Mouse (Mus musculus) myocyte (in vitro differentiated cells): ENCODE data around the gene Ntrk3. TPM values are rescaled to one million over a fixed set of nuclear protein-coding genes. Genes with fewer than 3 reads are reported as not detected.

ENCODE experiments used
- H3K27me3 ChIP-seq: one replicate; pipeline ENCODE4 v1.6.1; 2011; ENCODE audit not compliant: control insufficient read depth, insufficient read depth, insufficient read length
- H3K36me3 ChIP-seq: one replicate; pipeline ENCODE4 v1.6.1; 2011; ENCODE audit not compliant: control insufficient read depth, insufficient read depth
- H3K4me2 ChIP-seq: one replicate; pipeline ENCODE4 v1.6.1; 2011; ENCODE audit warnings: low read depth, control low read depth
- H3K4me3 ChIP-seq: one replicate; pipeline ENCODE4 v1.5.1; 2011; ENCODE audit warnings: mild to moderate bottlenecking, control low read depth, moderate library complexity
- H3K79me2 ChIP-seq: one replicate; pipeline ENCODE4 v1.6.1; 2011; ENCODE audit not compliant: control insufficient read depth, insufficient read depth
- H3ac ChIP-seq: one replicate; pipeline ENCODE4 v1.6.1; 2011; ENCODE audit not compliant: control insufficient read depth, insufficient read length
- CEBPB ChIP-seq: IDR thresholded peaks from 2 replicates; pipeline ENCODE4 v1.6.1; 2011; ENCODE audit warnings: mild to moderate bottlenecking, moderate library complexity; ENCODE audit not compliant: poor library complexity, insufficient read depth, severe bottlenecking
- E2F4 ChIP-seq: IDR thresholded peaks from one replicate; pipeline ENCODE4 v1.6.1; 2011; ENCODE audit warnings: mild to moderate bottlenecking, control low read depth, moderate library complexity; ENCODE audit not compliant: insufficient read depth
- MAX ChIP-seq: IDR thresholded peaks from one replicate; pipeline ENCODE4 v1.6.1; 2011; ENCODE audit warnings: low read depth, mild to moderate bottlenecking, control low read depth
- MYOD1 ChIP-seq, 3 experiments: IDR thresholded peaks; one replicate each; pipeline ENCODE4 v1.6.1; 2011; ENCODE audit warnings: control low read depth in 2 of 3, low read depth in 2 of 3, mild to moderate bottlenecking in 2 of 3, moderate library complexity in 1 of 3; ENCODE audit not compliant: insufficient read length in 2 of 3, control insufficient read depth in 1 of 3
- MYOG ChIP-seq, 3 experiments: IDR thresholded peaks; one replicate each; pipeline ENCODE4 v1.6.1; 2011; ENCODE audit warnings: control low read depth in 2 of 3, low read depth in 2 of 3, mild to moderate bottlenecking in 2 of 3; ENCODE audit not compliant: insufficient read length in 2 of 3, control insufficient read depth in 1 of 3, insufficient read depth in 1 of 3
- POLR2A ChIP-seq: IDR thresholded peaks from one replicate; pipeline ENCODE4 v1.6.1; 2011; ENCODE audit warnings: low read depth, mild to moderate bottlenecking, control low read depth, moderate library complexity; ENCODE audit not compliant: insufficient read length
- POLR2AphosphoS2 ChIP-seq: IDR thresholded peaks from one replicate; pipeline ENCODE4 v1.6.1; 2011; ENCODE audit warnings: low read depth, control low read depth; ENCODE audit not compliant: insufficient read length
- REST ChIP-seq: IDR thresholded peaks from one replicate; pipeline ENCODE4 v1.6.1; 2011; ENCODE audit warnings: mild to moderate bottlenecking, control low read depth, moderate library complexity; ENCODE audit not compliant: insufficient read depth, insufficient read length
- SRF ChIP-seq: IDR thresholded peaks from one replicate; pipeline ENCODE4 v1.6.1; 2011; ENCODE audit warnings: low read depth; ENCODE audit not compliant: control insufficient read depth, insufficient read length
- TCF12 ChIP-seq: IDR thresholded peaks from one replicate; pipeline ENCODE4 v1.6.1; 2011; ENCODE audit warnings: mild to moderate bottlenecking, control low read depth; ENCODE audit not compliant: poor library complexity, insufficient read depth, severe bottlenecking
- TCF3 ChIP-seq: IDR thresholded peaks from one replicate; pipeline ENCODE4 v1.6.1; 2011; ENCODE audit warnings: low read depth, control low read depth; ENCODE audit not compliant: insufficient read length
- USF1 ChIP-seq: IDR thresholded peaks from one replicate; pipeline ENCODE4 v1.6.1; 2011; ENCODE audit warnings: low read depth, mild to moderate bottlenecking, control low read depth, moderate library complexity
- polyA plus RNA-seq: library from polyadenylated mRNA; unstranded; fragments of >200 nt; fragmentation: generic; extraction: Trizol; gene quantifications from one replicate; pipeline ENCODE4 v1.2.1, GENCODE M21; 2012; ENCODE audit warnings: missing spikeins

The Ntrk3 gene
- polyA plus RNA-seq, 1 experiment = 0.17 TPM

DNA sequence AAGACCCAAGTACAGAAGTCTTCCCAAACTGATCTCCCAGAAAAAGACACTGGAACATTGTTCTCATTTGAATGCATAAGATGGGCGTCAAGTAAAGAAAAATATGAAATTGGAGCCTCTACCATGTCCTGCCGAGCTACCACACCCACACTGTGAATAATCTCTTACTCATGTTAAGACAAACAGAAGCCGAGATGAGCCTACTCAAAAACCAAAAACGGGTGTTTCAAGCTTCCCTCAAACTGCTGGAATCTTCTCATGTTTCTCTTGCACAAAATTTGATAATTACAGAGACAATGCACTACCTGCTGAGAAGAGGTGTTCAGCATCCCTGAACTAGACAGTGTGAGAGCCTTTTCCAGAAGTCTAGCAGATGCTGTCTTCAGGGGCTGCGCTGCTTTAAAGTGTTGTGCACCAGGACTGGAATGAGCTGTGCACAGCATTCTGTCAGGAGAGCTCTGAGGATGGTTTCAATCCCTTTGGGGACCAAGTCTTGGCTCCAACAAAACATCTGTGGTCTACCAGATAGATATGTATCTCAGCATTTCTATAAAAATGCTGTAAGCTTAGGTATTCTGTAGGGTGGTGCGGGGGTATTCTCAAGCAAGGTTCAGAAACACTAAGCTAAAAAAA is 69.7 kb downstream of the Ntrk3 start:
- Histone ChIP-seq H3K4me3 (no peak overlapping the region), H3K36me3 (no peaks in the 10 kb centered on the region), H3ac (no peak overlapping the region), H3K79me2 (no peaks in the 10 kb centered on the region), H3K4me2 (peak overlapping the region; percentile 67), H3K27me3 (no peaks in the 10 kb centered on the region)
- TF ChIP-seq REST (no peak), MAX (no peak), MYOG (IDR thresholded peaks at IDR 0.05; ENCODE audit: control insufficient read depth in 1 of 3, insufficient read depth in 1 of 3, insufficient read length in 2 of 3, low read depth in 2 of 3) (no peak), TCF12 (no peak), TCF3 (no peak), E2F4 (no peak), CEBPB (no peak), POLR2A (no peak), POLR2AphosphoS2 (no peak)

DNA sequence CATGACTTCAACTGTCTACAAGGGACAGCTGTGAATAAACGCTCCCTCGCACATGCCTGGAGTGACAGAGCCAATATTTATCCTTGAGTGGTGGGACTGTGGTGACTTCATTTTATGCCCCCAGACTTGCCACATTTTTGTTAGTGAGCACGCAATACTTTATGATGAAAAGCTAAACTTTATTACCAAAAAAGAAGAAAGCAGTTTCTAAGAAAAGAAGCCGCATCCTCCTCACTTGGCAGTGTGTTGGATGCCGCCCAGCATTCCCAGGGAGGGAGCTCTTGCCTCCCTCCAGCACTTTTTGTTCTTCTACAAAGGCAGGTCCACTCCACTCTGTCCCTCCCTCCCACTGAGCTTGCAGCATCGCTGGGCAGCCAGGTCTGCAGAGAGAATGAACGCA is 77.0 kb downstream of the Ntrk3 start:
- TF ChIP-seq MYOG (IDR thresholded peaks at IDR 0.05; ENCODE audit: control insufficient read depth in 1 of 3, insufficient read depth in 1 of 3, insufficient read length in 2 of 3, low read depth in 2 of 3) (no peak), E2F4 (no peak), TCF3 (no peak), CEBPB (no peak), MAX (no peak)
- H3K4me3 ChIP-seq = no peak overlapping the region
- H3ac ChIP-seq = no peak overlapping the region

DNA sequence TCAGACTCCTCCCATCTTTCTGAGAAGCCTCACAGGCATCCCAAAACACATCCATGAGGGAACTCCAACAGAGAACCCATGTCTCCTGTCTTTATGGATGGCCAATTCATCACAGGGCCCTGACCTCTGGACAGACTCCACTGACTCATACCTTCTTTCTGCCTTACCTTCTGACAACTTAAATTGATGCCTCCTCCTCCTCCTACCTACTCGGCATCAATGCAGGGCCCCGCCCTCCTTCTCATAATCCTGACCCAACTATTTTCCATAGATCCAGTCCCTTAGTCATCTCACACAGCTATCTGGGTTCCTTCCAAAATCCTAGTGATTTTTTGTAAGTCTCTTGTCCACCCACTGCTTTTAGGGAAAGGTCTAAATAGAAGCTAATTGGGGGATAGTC is 78.0 kb downstream of the Ntrk3 start:
- H3K4me3 ChIP-seq = no peak overlapping the region
- H3K4me2 ChIP-seq = no peak overlapping the region
- no peak overlapping the region for H3ac ChIP-seq
- H3K36me3 ChIP-seq = no peaks in the 10 kb centered on the region
- no peaks in the 10 kb centered on the region for H3K27me3 ChIP-seq
- H3K79me2 ChIP-seq = no peaks in the 10 kb centered on the region
- TF ChIP-seq MAX (no peak), POLR2AphosphoS2 (no peak), REST (no peak), E2F4 (no peak), SRF (no peak), MYOG (IDR thresholded peaks at IDR 0.05; ENCODE audit: control insufficient read depth in 1 of 3, insufficient read depth in 1 of 3, insufficient read length in 2 of 3, low read depth in 2 of 3) (no peak), USF1 (no peak), TCF3 (no peak), MYOD1 (IDR thresholded peaks at IDR 0.05; ENCODE audit: control insufficient read depth in 1 of 3, insufficient read length in 2 of 3, low read depth in 2 of 3) (no peak), CEBPB (no peak), POLR2A (no peak), TCF12 (no peak)

More for the DNA sequence above, 77.0 kb downstream of the Ntrk3 start:
- no peaks in the 10 kb centered on the region for H3K79me2 ChIP-seq
- no peaks in the 10 kb centered on the region for H3K27me3 ChIP-seq
- H3K4me2 ChIP-seq = no peak overlapping the region
- no peaks in the 10 kb centered on the region for H3K36me3 ChIP-seq

DNA sequence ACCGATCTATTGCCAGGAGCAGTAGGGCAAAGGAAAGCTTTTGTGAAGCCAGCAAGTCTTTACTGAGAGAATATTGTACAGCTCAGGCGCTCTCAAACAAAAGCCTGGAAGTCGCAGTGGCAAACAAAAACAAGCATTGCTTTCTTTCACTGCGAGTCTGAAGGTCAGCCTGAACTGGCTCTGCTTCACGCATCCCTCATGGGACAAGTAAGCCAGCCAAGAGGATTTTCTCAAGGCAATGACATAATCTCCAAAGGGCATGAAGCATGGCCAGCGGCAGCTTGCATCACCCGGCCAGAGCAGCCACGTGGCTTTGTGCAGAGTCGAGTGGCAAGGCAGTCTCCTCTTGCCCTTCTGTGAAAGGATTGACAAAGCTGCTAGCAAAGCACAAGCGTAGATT is 79.8 kb downstream of the Ntrk3 start:
- TF ChIP-seq MYOD1 (IDR thresholded peaks at IDR 0.05; ENCODE audit: control insufficient read depth in 1 of 3, insufficient read length in 2 of 3, low read depth in 2 of 3) (no peak), MAX (peak; percentile 74), CEBPB (peak; percentile 60; the same call in 1 of the 2 replicates)

DNA sequence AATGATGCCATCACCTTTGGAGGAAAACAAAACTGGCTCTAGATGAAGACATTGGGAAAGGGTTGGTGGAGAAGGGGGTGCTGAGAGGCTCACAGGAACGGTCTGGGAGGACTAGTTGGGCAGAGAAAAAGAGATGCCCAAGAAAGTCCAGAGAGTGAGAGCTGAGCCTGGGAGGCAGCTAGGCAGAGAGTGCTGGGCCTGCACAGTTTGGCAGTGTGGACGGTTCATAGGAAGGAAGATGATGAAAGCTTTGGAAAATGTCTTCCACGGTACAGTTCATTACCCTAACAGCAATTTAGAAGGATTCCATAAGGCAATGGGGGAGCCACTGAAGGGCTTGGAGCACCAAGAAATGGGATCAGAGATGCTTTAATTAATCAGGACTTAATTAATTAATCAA is 81.6 kb downstream of the Ntrk3 start:
- Histone ChIP-seq H3K36me3 (no peaks in the 10 kb centered on the region), H3K79me2 (no peaks in the 10 kb centered on the region), H3K4me3 (no peak overlapping the region), H3K4me2 (no peak overlapping the region), H3ac (no peak overlapping the region), H3K27me3 (peaks cover 4% of the 10 kb centered on the region)
- TF ChIP-seq TCF3 = no peak
- no peak for TF ChIP-seq MYOG (IDR thresholded peaks at IDR 0.05; ENCODE audit: control insufficient read depth in 1 of 3, insufficient read depth in 1 of 3, insufficient read length in 2 of 3, low read depth in 2 of 3)
- no peak for TF ChIP-seq MAX
- TF ChIP-seq REST = no peak
- TF ChIP-seq POLR2A = no peak
- no peak for TF ChIP-seq SRF
- no peak for TF ChIP-seq POLR2AphosphoS2
- TF ChIP-seq CEBPB = no peak

More for the DNA sequence above, 79.8 kb downstream of the Ntrk3 start:
- Histone ChIP-seq H3ac (no peak overlapping the region), H3K4me3 (no peak overlapping the region), H3K36me3 (no peaks in the 10 kb centered on the region), H3K79me2 (no peaks in the 10 kb centered on the region), H3K27me3 (peaks cover 4% of the 10 kb centered on the region), H3K4me2 (no peak overlapping the region)
